Mouse (Mus musculus) gastrocnemius, postnatal 4 days (tissue): ENCODE data around the gene Mis12. TPM values are rescaled to one million over a fixed set of nuclear protein-coding genes. Genes with fewer than 3 reads are reported as not detected.

Source experiments
- DNase-seq, 2 experiments: peaks; one replicate each; pipeline ENCODE4 v3.0.0; 2021 to 2022; ENCODE audit warnings: low spot score in 2 of 2, mixed read lengths in 2 of 2
- total RNA-seq, 2 experiments: library from RNA; stranded (reverse); gene quantifications; 2 replicates each; pipeline ENCODE4 v1.2.3; 2021

The Mis12 gene
- total RNA-seq, 2 experiments from 2014 or later = 9.7 to 13.0 TPM

DNA sequence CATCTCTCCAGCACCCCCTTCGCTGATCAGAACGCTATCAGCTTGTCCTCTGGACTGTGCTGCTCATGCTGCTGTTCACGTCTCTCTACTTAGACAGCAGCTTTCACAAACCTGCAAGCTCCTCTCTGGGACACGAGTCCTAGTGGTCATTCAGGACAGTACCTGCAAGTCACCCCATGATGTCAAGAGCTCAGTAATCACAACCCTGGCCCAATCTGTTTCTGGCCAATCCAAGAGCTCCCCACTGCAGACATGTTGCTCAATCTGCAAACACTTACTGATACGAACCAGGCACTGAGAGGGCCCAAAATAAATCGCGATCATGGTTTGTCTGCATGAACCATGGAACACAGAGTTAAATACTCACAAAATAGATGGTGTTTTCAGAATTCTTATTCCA is 6.7 kb upstream of the Mis12 start:
- DNase-seq = no peak

DNA sequence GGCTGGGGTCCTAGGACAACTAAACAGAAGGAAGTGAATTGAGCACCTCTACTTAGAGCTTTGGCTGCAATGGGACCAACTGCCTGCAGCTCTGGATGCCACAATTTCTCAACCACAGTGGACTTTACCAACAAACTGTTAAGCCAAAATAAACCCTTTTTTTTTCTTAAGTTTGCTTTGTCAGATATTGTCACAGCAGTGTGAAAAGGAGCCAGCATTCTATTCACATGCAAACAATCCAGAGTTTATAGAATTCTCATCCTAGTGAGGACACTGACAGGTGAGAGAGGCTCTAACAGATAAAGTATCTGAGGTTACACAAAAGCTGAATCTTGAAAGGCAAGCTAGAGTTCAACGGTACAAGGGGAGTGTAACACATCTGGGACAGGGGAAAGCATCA is 2.4 kb upstream of the Mis12 start:
- DNase-seq = no peak

DNA sequence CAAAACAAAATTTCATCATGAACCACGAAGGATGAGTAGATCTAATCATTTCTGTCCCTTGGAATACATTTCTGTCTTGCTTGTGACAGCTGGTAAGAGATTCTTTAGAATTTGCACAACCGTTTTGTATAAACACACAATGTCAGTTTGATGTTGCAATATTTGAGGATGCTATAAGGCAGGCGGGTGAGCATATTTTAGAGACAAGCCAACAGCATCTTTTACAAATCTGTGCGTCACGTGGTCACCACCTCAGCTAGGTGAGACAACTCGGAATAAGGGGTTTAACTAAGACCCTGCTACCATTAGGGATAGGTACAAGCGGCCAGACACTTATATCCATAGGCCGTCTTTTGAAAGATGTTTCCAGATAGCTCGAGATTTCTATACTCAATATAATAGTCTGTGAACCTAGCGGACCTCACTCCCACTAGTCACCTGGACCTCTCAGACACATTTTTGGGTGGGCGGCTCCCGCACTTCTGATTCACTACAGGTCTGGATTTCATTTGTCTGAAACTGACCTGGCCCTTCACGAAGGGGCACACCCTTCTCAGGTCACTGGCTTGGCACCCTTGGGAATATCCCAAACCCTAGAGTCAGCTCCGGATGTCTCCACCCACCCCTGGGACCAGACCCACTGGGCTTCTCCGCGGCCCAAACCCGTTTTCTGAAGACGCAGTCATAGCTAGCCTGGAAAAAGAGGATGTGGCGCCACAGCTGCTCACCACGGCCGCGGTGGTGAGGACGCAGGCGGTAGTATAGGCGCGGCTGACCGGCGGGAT is 803 bp upstream of the Mis12 start:
- DNase-seq = no peak

DNA sequence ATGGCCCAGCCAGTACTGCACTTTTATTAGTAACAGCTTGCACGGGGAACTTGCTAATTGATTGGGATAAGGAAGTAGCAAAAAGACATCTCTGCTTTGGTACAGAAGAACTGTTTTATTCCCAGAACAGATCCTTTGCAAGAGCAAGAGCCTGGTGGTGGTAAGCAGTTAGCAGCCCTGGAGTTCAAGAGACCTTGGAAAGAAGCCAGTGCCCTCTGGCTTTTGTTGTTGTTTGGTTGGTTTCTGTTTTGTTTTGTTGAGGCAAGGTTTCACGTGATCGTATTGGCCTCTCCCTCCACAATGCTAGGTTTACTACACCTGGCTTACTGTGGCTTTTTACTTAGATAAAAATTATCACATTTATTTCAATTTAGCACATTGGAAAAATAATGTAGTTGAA is 8.9 kb downstream of the Mis12 start:
- DNase-seq = no peak

DNA sequence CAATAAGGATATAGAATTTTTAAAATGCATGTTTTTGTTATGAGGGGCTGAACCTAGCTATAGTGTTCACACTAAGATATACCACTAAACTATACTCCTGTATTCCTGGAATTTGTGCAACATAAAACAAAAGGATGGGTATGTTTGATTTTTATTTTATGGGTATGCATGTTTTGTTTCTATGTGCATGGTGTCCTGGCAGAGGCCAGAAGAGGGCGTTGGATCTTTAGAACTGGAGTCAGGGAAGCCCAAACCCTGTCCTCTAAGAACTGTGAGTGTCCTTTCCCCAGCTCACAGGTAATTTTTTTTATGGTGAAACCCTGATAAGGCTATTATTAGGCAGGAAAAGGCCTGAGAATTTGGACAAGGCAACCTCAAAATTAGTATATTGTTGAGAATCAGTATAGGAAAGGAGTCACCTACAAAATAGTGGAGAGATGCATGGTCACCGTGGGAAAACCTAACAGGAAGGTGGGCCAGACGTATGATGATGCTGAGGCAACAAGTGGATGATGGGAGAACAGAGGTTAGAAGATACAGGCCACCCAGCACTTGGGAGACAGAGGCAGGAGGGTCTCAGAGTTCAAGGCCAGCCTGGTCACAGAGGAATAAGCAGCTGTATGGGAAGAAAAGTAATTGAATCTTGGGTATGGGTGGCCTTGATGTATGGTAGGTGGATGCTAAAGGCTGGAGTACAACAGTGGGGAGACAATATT is 10.2 kb downstream of the Mis12 start:
- DNase-seq = no peak

DNA sequence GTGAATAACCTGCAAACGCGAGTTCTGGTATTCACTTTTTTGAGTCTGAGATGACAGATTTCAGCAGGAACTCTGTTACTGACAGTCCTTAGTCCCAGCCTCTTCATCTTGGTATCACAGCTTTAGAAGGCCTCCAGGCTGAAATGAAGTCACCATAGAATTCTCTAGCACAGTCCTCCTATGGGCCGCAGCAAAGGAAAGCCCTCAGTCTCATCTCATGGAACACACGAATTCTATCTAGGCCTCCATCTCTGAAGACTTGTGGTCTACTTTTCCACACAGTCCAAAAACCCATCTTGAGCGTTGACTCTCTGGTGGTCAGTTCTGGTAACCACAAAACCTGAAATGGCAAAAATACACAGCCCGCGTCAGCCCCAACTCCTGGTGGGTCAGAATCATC is 12.7 kb downstream of the Mis12 start:
- DNase-seq = no peak

DNA sequence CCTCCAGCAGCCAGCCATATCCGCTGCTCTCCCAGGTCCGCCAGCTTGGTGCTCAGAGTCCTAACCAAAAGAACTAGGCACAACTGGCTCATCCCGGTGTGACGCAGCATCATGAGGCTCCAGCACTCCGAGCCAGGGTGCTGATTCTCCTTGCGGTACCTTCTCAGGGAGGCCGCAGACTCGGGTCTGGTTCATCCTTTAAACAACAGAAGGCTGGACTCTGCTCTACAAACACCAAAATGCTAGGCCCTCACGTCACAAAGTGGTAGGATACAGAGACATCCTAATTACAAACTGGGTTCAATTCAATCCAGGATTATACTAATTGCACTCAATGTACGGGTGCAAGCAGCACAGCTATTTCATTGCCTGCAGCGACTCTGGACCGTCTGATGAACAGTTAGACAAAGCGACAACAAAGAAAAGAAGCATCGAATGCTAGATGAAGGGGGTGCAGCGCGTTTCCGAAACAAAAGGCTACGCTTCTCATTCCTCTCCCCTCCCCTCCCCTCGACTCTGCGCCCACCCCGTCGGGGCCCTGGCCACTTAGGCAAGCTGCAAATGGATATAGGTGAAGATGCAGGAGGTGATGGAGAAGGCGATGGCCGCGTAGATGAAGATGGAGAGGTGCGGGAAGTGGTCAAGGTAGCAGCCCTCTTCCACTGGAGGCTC is 13.2 kb downstream of the Mis12 start:
- peak in 1 of 2 experiments; percentile 19 for DNase-seq

DNA sequence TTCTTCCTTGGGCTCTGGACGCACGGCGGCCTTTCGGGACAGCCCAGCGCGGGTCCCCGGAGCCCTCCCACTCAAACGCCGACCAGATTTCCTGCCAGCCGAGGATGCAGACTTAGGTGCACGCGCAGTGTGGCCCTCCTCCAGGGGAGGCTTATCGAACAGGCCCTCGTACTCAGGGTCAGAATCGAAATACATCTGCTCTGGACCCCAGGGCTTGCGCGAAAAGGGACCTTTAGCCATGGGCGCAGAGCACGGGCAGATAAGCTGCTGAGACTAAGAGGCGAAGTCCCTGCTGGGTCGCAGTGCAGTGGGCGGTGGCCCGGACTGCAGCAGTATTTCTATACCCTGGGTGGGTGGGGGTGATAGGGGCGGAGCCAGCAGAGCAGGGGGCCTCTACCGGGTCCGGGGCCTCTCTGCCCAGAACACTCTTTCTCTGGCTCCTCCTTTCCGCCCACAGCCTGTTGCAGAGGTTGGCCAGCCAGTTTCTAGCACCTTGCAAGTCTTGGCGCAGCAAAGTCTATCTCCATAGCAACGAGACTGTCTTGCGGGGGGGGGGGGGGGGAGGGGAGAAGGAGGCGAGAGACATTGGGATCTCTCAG is 13.9 kb downstream of the Mis12 start, which contains the start of gene 6330403K07Rik:
6330403K07Rik (minus strand) TSS at position 351 of the 599 bp plus-strand sequence.
- peak; percentile 34 to 68 for DNase-seq

DNA sequence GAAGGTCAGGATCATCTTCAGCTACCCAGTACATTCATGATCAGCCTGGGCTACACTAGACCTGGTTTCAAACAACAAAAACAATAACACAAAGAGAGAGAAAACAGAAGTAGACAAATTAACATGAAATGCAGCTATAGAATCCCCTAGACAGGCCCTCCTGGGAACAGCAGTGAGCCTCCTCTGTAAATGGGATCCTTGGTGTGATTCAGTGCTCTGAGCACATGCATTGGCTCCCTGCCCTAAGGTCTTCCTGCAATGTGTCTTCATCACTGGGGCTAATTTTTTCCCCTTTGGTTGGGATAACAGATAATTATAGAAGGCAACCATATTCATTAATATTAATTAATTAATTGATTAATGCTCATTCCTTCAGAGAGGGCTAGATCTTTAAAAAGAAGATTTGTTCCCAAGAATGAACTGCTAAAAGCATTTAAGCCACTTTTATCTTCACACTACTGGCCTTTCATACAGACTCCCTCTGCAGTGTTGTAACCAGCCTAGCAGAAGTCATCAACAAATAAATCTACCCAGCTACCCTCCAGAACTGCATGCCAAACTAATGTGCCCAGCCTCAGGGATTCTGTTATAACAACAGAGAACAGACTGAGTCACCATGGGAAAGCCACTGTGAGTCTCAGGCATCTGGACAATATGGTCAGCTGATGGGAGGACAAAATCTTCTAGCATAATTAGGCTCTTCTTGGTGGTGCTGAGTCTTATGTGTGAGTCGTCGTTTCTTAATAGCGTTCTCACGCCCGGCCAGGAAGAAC is 20.3 kb downstream of the Mis12 start:
- DNase-seq = no peak

DNA sequence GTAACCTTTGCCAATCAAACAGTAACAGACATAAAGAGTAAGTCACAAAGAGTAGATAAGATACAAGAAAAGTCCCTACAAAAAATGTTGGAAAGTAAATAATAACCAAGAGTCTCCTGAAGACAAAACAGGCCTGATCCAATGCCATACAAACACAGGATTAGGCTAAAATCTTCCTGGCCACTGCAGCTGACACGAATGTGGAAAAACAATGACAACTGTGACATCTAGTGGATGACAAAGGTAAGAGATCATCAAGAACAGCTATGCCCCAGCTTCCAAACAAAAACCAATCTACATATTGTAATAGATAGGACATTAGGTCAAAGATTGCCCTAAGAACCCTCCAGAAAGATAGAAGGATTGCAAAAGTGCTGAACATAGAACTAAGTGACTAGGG is 33.1 kb downstream of the Mis12 start:
- DNase-seq = no peak

DNA sequence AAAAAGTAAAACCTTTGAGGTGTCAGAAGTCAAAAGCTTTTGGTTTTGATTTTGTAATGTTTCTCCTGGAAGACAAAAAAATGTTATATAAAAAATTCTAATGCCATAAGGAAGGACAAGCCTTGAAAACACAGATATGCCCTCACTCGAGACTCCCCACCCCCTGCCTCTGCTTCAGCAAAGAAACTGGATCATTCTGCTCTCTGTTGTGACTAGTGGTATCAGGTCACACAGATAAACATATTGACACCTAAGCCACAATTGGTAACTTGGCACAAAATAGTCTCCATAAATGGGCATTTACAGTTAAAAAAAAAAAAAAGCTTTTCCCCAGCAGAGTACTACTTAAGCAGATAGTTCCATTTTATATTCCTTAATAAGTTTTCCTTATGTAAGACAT is 56.9 kb downstream of the Mis12 start:
- DNase-seq = no peak

Other genes starting within 250 kb of the Mis12 start
- not detected for gene Scimp, start 207.0 kb upstream of the Mis12 start, total RNA-seq
- 10 to 100 TPM; 39.4 to 40.7 TPM for gene Rabep1, start 174.8 kb upstream of the Mis12 start, total RNA-seq
- 10 to 100 TPM; 65.5 to 79.2 TPM for gene Nup88, start 49.6 kb upstream of the Mis12 start, total RNA-seq
- 10 to 100 TPM; 18.1 to 19.0 TPM for gene Rpain, start 49.4 kb upstream of the Mis12 start, total RNA-seq
- gene C1qbp, start 36.6 kb upstream of the Mis12 start, total RNA-seq = 100 to 1,000 TPM; 163 to 164 TPM
- 10 to 100 TPM; 13.9 to 19.5 TPM for gene Dhx33, start 15.2 kb upstream of the Mis12 start, total RNA-seq
- gene Derl2, start 230 bp downstream of the Mis12 start, total RNA-seq = 10 to 100 TPM; 20.2 to 20.7 TPM
- 10 to 100 TPM; 19.5 to 21.8 TPM for gene 6330403K07Rik, start 13.9 kb downstream of the Mis12 start, total RNA-seq
- under 1 TPM; 0.36 to 0.59 TPM for gene Nlrp1a, start 125.1 kb downstream of the Mis12 start, total RNA-seq
- gene Nlrp1b, start 211.1 kb downstream of the Mis12 start, total RNA-seq = under 1 TPM; 0.10 to 0.20 TPM